Mouse (Mus musculus): Measurements from ENCODE around the gene Wdr34. TPM values are rescaled to one million over a fixed set of nuclear protein-coding genes. Genes with fewer than 3 reads are reported as not detected.

The Wdr34 gene
- polyA plus RNA-seq, 1 experiment from 2014 or later, result 36.7 TPM

GRCm38 (mm10) chr2:30077502-30078348 lies 29.0 kb upstream of the Wdr34 start, which contains the start of gene Pkn3:
Gene Pkn3 (plus strand): TSS chr2:30077684.
- H3K4me3 ChIP-seq, result peak within 1 kb of the TSS; percentile 67
- H3K27ac ChIP-seq, result peak within 1 kb of the TSS; percentile 89
- H3K4me1 ChIP-seq (replicated peaks), result peaks cover 32% of the 10 kb centered on the region
- no peaks in the 10 kb centered on the region for H3K27me3 ChIP-seq (ENCODE audit: insufficient read depth, poor library complexity, severe bottlenecking)
- DNase-seq (ENCODE audit: low spot score), result peak; percentile 89
- H3K9me3 ChIP-seq, result no peaks in the 10 kb centered on the region
- H3K36me3 ChIP-seq, result peaks cover 35% of the 10 kb centered on the region
- WGBS, result under 1% methylated on average over 53 of the region's 53 CpGs

GRCm38 (mm10) chr2:30076959-30077358 lies 28.3 kb upstream of the Wdr34 start:
- H3K4me3 ChIP-seq, result peak overlapping the region; percentile 67
- no peaks in the 10 kb centered on the region for H3K9me3 ChIP-seq
- DNase-seq (ENCODE audit: low spot score), result no peak
- peaks cover 31% of the 10 kb centered on the region for H3K4me1 ChIP-seq (replicated peaks)
- H3K27me3 ChIP-seq (ENCODE audit: insufficient read depth, poor library complexity, severe bottlenecking), result no peaks in the 10 kb centered on the region
- H3K36me3 ChIP-seq, result peaks cover 40% of the 10 kb centered on the region
- 69% methylated on average over 6 of the region's 6 CpGs for WGBS
- peak overlapping the region; percentile 89 for H3K27ac ChIP-seq

- Histone ChIP-seq H3K27ac (no peak overlapping the region), H3K9me3 (no peaks in the 10 kb centered on the region), H3K36me3 (peaks cover 43% of the 10 kb centered on the region), H3K4me1 (replicated peaks) (peaks cover 31% of the 10 kb centered on the region), H3K27me3 (ENCODE audit: insufficient read depth, poor library complexity, severe bottlenecking) (no peaks in the 10 kb centered on the region), H3K4me3 (no peak overlapping the region)
- no peak for DNase-seq (ENCODE audit: low spot score)
- WGBS, result 93% methylated on average over 9 of the region's 9 CpGs
Measured at GRCm38 (mm10) chr2:30076439-30076838, 27.8 kb upstream of the Wdr34 start.

- WGBS, result 89% methylated on average over 3 of the region's 3 CpGs
- Histone ChIP-seq H3K27me3 (ENCODE audit: insufficient read depth, poor library complexity, severe bottlenecking) (no peaks in the 10 kb centered on the region), H3K36me3 (peaks cover 45% of the 10 kb centered on the region), H3K4me3 (no peak overlapping the region), H3K9me3 (no peaks in the 10 kb centered on the region), H3K4me1 (replicated peaks) (peaks cover 31% of the 10 kb centered on the region), H3K27ac (no peak overlapping the region)
- no peak for DNase-seq (ENCODE audit: low spot score)
Measured at GRCm38 (mm10) chr2:30075625-30076024, 26.9 kb upstream of the Wdr34 start.

GRCm38 (mm10) chr2:30073285-30073684 lies 24.6 kb upstream of the Wdr34 start:
- Histone ChIP-seq H3K4me3 (no peak overlapping the region), H3K4me1 (replicated peaks) (peaks cover 17% of the 10 kb centered on the region), H3K36me3 (peaks cover 59% of the 10 kb centered on the region), H3K27me3 (ENCODE audit: insufficient read depth, poor library complexity, severe bottlenecking) (no peaks in the 10 kb centered on the region), H3K9me3 (no peaks in the 10 kb centered on the region), H3K27ac (no peak overlapping the region)
- DNase-seq (ENCODE audit: low spot score), result no peak
- 80% methylated on average over 3 of the region's 3 CpGs for WGBS

GRCm38 (mm10) chr2:30072875-30073274 lies 24.2 kb upstream of the Wdr34 start:
- WGBS, result 77% methylated on average over 7 of the region's 7 CpGs
- H3K27me3 ChIP-seq (ENCODE audit: insufficient read depth, poor library complexity, severe bottlenecking), result no peaks in the 10 kb centered on the region
- H3K4me3 ChIP-seq, result no peak overlapping the region
- H3K4me1 ChIP-seq (replicated peaks), result peaks cover 17% of the 10 kb centered on the region
- H3K36me3 ChIP-seq, result peaks cover 63% of the 10 kb centered on the region
- H3K27ac ChIP-seq, result no peak overlapping the region
- no peaks in the 10 kb centered on the region for H3K9me3 ChIP-seq
- no peak for DNase-seq (ENCODE audit: low spot score)

GRCm38 (mm10) chr2:30067962-30068361 lies 19.3 kb upstream of the Wdr34 start:
- Histone ChIP-seq H3K27me3 (ENCODE audit: insufficient read depth, poor library complexity, severe bottlenecking) (no peaks in the 10 kb centered on the region), H3K9me3 (no peaks in the 10 kb centered on the region), H3K4me1 (replicated peaks) (peaks cover 40% of the 10 kb centered on the region), H3K4me3 (peak overlapping the region; percentile 100), H3K27ac (peak overlapping the region; percentile 100), H3K36me3 (peaks cover 43% of the 10 kb centered on the region)
- DNase-seq (ENCODE audit: low spot score), result no peak
- WGBS, result 51% methylated on average over 7 of the region's 7 CpGs

- Histone ChIP-seq H3K9me3 (no peaks in the 10 kb centered on the region), H3K4me3 (peak overlapping the region; percentile 100), H3K4me1 (replicated peaks) (peaks cover 47% of the 10 kb centered on the region), H3K27me3 (ENCODE audit: insufficient read depth, poor library complexity, severe bottlenecking) (no peaks in the 10 kb centered on the region), H3K36me3 (peaks cover 36% of the 10 kb centered on the region), H3K27ac (peak overlapping the region; percentile 100)
- peak; percentile 58 for DNase-seq (ENCODE audit: low spot score)
- under 1% methylated on average over 56 of the region's 69 CpGs for WGBS
Measured at GRCm38 (mm10) chr2:30067031-30067888, 18.6 kb upstream of the Wdr34 start.

GRCm38 (mm10) chr2:30066046-30066901 lies 17.6 kb upstream of the Wdr34 start:
- Histone ChIP-seq H3K4me3 (peak overlapping the region; percentile 100), H3K27me3 (ENCODE audit: insufficient read depth, poor library complexity, severe bottlenecking) (no peaks in the 10 kb centered on the region), H3K36me3 (peaks cover 30% of the 10 kb centered on the region), H3K4me1 (replicated peaks) (peaks cover 55% of the 10 kb centered on the region), H3K27ac (peak overlapping the region; percentile 100), H3K9me3 (no peaks in the 10 kb centered on the region)
- DNase-seq (ENCODE audit: low spot score), result peak; percentile 97
- under 1% methylated on average over 93 of the region's 101 CpGs for WGBS

GRCm38 (mm10) chr2:30064298-30064697 lies 15.6 kb upstream of the Wdr34 start:
- H3K9me3 ChIP-seq, result no peaks in the 10 kb centered on the region
- peak overlapping the region; percentile 82 for H3K4me3 ChIP-seq
- no peaks in the 10 kb centered on the region for H3K27me3 ChIP-seq (ENCODE audit: insufficient read depth, poor library complexity, severe bottlenecking)
- peaks cover 58% of the 10 kb centered on the region for H3K4me1 ChIP-seq (replicated peaks)
- peak overlapping the region; percentile 96 for H3K27ac ChIP-seq
- 47% methylated on average over 3 of the region's 3 CpGs for WGBS
- peaks cover 15% of the 10 kb centered on the region for H3K36me3 ChIP-seq
- no peak for DNase-seq (ENCODE audit: low spot score)

- whole genome bisulfite sequencing, result 15% methylated on average over 3 of the region's 3 CpGs
- Histone ChIP-seq H3K4me1 (replicated peaks) (peaks cover 58% of the 10 kb centered on the region), H3K4me3 (peak overlapping the region; percentile 82), H3K27ac (peak overlapping the region; percentile 96), H3K27me3 (ENCODE audit: insufficient read depth, poor library complexity, severe bottlenecking) (no peaks in the 10 kb centered on the region), H3K9me3 (no peaks in the 10 kb centered on the region), H3K36me3 (peaks cover 10% of the 10 kb centered on the region)
- no peak for DNase-seq (ENCODE audit: low spot score)
Measured at GRCm38 (mm10) chr2:30063791-30064190, 15.1 kb upstream of the Wdr34 start.

GRCm38 (mm10) chr2:30063235-30063634 lies 14.6 kb upstream of the Wdr34 start:
- H3K4me1 ChIP-seq (replicated peaks), result peaks cover 59% of the 10 kb centered on the region
- no peaks in the 10 kb centered on the region for H3K9me3 ChIP-seq
- DNase-seq (ENCODE audit: low spot score), result no peak
- H3K27ac ChIP-seq, result peak overlapping the region; percentile 96
- peaks cover 4% of the 10 kb centered on the region for H3K36me3 ChIP-seq
- H3K27me3 ChIP-seq (ENCODE audit: insufficient read depth, poor library complexity, severe bottlenecking), result no peaks in the 10 kb centered on the region
- WGBS, result 6% methylated on average over 8 of the region's 8 CpGs
- peak overlapping the region; percentile 82 for H3K4me3 ChIP-seq

Measured in hindbrain, embryonic 10.5 days (tissue).